Mouse (Mus musculus) CH12.LX (cell line): ENCODE results near the gene Sfta2. TPM values are rescaled to one million over a fixed set of nuclear protein-coding genes. Genes with fewer than 3 reads are reported as not detected.

Source experiments
- DNase-seq: peaks from one replicate; pipeline ENCODE4 v3.0.0-alpha.2; 2013; ENCODE audit errors: extremely low read depth
- H3K27ac ChIP-seq: 2 replicates; pipeline ENCODE4 v1.5.1; 2012; ENCODE audit warnings: low read depth, mild to moderate bottlenecking, control low read depth, moderate library complexity; ENCODE audit not compliant: insufficient read depth
- H3K27me3 ChIP-seq: replicated peaks from 2 replicates; pipeline ENCODE3; 2012; ENCODE audit warnings: inconsistent platforms
- H3K36me3 ChIP-seq, 2 experiments: replicated peaks in 1 of 2; 2 replicates each; pipeline versions ENCODE3 to v1.6.1; 2012; ENCODE audit warnings: inconsistent platforms in 1 of 2, low read length in 1 of 2, mild to moderate bottlenecking in 1 of 2, mixed read lengths in 1 of 2, moderate library complexity in 1 of 2; ENCODE audit not compliant: control insufficient read depth in 1 of 2, insufficient read depth in 1 of 2
- H3K4me1 ChIP-seq, 2 experiments: 2 replicates each; pipeline ENCODE4 v1.6.1; 2012; ENCODE audit warnings: inconsistent platforms in 1 of 2, moderate library complexity in 1 of 2; ENCODE audit not compliant: insufficient read depth in 2 of 2, control insufficient read depth in 1 of 2
- H3K4me2 ChIP-seq: 2 replicates; pipeline ENCODE4 v1.6.1; 2012; ENCODE audit warnings: low read depth, mild to moderate bottlenecking, control low read depth; ENCODE audit not compliant: poor library complexity, insufficient read depth, severe bottlenecking
- H3K4me3 ChIP-seq, 3 experiments: fragments of 150-350 bp in 1 of 3; sonication (generic) in 1 of 3; replicated peaks in 1 of 3; 2 replicates each; pipeline versions ENCODE3 to v1.5.1; 2011 to 2012; ENCODE audit warnings: low read depth in 2 of 3, low read length in 2 of 3, mild to moderate bottlenecking in 2 of 3, moderate library complexity in 2 of 3, control low read depth in 1 of 3, improper control_type of control experiment in 1 of 3, inconsistent platforms in 1 of 3, mixed read lengths in 1 of 3; ENCODE audit not compliant: poor library complexity in 1 of 3
- H3K79me2 ChIP-seq: replicated peaks from 2 replicates; pipeline ENCODE4 v1.6.1; 2012; ENCODE audit warnings: mild to moderate bottlenecking, moderate library complexity; ENCODE audit not compliant: control insufficient read depth, poor library complexity, insufficient read depth, severe bottlenecking; ENCODE audit errors: extremely low read depth
- H3K9ac ChIP-seq: 2 replicates; pipeline ENCODE4 v1.6.1; 2012; ENCODE audit warnings: low read depth, mild to moderate bottlenecking, control low read depth, moderate library complexity; ENCODE audit not compliant: insufficient read depth
- H3K9me3 ChIP-seq: replicated peaks from 2 replicates; pipeline ENCODE3; 2012; ENCODE audit warnings: low read length, inconsistent platforms, mixed read lengths
- BHLHE40 ChIP-seq: IDR thresholded peaks from 2 replicates; pipeline ENCODE4 v1.6.1; 2011; ENCODE audit warnings: mild to moderate bottlenecking, low read depth, low read length, improper control_type of control experiment
- CHD2 ChIP-seq: IDR thresholded peaks from 2 replicates; pipeline ENCODE4 v1.6.1; 2011; ENCODE audit warnings: low read length, improper control_type of control experiment
- CTCF ChIP-seq, 2 experiments: IDR thresholded peaks in 1 of 2; conservative IDR thresholded peaks in 1 of 2; 2 replicates each; pipeline ENCODE4 v1.5.1; 2011 to 2012; ENCODE audit warnings: low read depth in 2 of 2, low read length in 2 of 2, improper control_type of control experiment in 1 of 2, inconsistent platforms in 1 of 2, mild to moderate bottlenecking in 1 of 2, moderate library complexity in 1 of 2
- E2F4 ChIP-seq: IDR thresholded peaks from 2 replicates; pipeline ENCODE4 v1.6.1; 2011; ENCODE audit warnings: low read depth, low read length, improper control_type of control experiment; ENCODE audit not compliant: insufficient replicate concordance
- ELF1 ChIP-seq: IDR thresholded peaks from 2 replicates; pipeline ENCODE4 v1.6.1; 2014; ENCODE audit warnings: low read depth, mild to moderate bottlenecking, inconsistent platforms, low read length, improper control_type of control experiment
- EP300 ChIP-seq: IDR thresholded peaks from 2 replicates; pipeline ENCODE4 v1.6.1; 2011; ENCODE audit warnings: low read length, improper control_type of control experiment
- GABPA ChIP-seq: IDR thresholded peaks from 2 replicates; pipeline ENCODE4 v1.6.1; 2012; ENCODE audit warnings: low read depth, low read length, improper control_type of control experiment, inconsistent platforms; ENCODE audit not compliant: insufficient replicate concordance
- HCFC1 ChIP-seq: IDR thresholded peaks from 2 replicates; pipeline ENCODE4 v1.6.1; 2012; ENCODE audit warnings: low read depth, mild to moderate bottlenecking, inconsistent platforms, low read length, improper control_type of control experiment
- IRF4 ChIP-seq: IDR thresholded peaks from 2 replicates; pipeline ENCODE4 v1.6.1; 2014; ENCODE audit warnings: low read depth, mild to moderate bottlenecking, inconsistent platforms, low read length, improper control_type of control experiment
- JUN ChIP-seq: IDR thresholded peaks from 2 replicates; pipeline ENCODE4 v1.6.1; 2011; ENCODE audit warnings: low read depth, mild to moderate bottlenecking, low read length, improper control_type of control experiment, moderate library complexity; ENCODE audit not compliant: insufficient read depth
- JUND ChIP-seq: conservative IDR thresholded peaks from 2 replicates; pipeline ENCODE4 v1.6.1; 2011; ENCODE audit warnings: low read depth, low read length, improper control_type of control experiment
- KAT2A ChIP-seq: IDR thresholded peaks from 2 replicates; pipeline ENCODE4 v1.6.1; 2012; ENCODE audit warnings: low read length, improper control_type of control experiment, inconsistent platforms; ENCODE audit not compliant: insufficient replicate concordance
- MAX ChIP-seq: IDR thresholded peaks from 2 replicates; pipeline ENCODE4 v1.6.1; 2011; ENCODE audit warnings: low read length, improper control_type of control experiment
- MXI1 ChIP-seq: IDR thresholded peaks from 2 replicates; pipeline ENCODE4 v1.6.1; 2011; ENCODE audit warnings: mild to moderate bottlenecking, low read depth, low read length, improper control_type of control experiment
- MYC ChIP-seq: IDR thresholded peaks from 2 replicates; pipeline ENCODE4 v1.6.1; 2011; ENCODE audit warnings: low read depth, mild to moderate bottlenecking, improper control_type of control experiment, low read length
- NELFE ChIP-seq: IDR thresholded peaks from 2 replicates; pipeline ENCODE4 v1.6.1; 2011; ENCODE audit warnings: low read depth, low read length, improper control_type of control experiment
- PAX5 ChIP-seq: IDR thresholded peaks from 2 replicates; pipeline ENCODE4 v1.6.1; 2012; ENCODE audit warnings: low read length, inconsistent platforms, mixed read lengths
- POLR2A ChIP-seq: IDR thresholded peaks from 2 replicates; pipeline ENCODE4 v1.6.1; 2011; ENCODE audit warnings: low read depth, mild to moderate bottlenecking, improper control_type of control experiment, low read length
- POLR2AphosphoS2 ChIP-seq: IDR thresholded peaks from 2 replicates; pipeline ENCODE4 v1.6.1; 2011; ENCODE audit warnings: low read depth, low read length, improper control_type of control experiment
- RAD21 ChIP-seq: IDR thresholded peaks from 2 replicates; pipeline ENCODE4 v1.6.1; 2011; ENCODE audit warnings: low read depth, mild to moderate bottlenecking, low read length, improper control_type of control experiment, moderate library complexity
- SIN3A ChIP-seq: IDR thresholded peaks from 2 replicates; pipeline ENCODE4 v1.6.1; 2012; ENCODE audit warnings: low read length, improper control_type of control experiment, inconsistent platforms
- TBP ChIP-seq: conservative IDR thresholded peaks from 2 replicates; pipeline ENCODE4 v1.6.1; 2011; ENCODE audit warnings: low read depth, low read length, improper control_type of control experiment
- TCF12 ChIP-seq: IDR thresholded peaks from 2 replicates; pipeline ENCODE4 v1.6.1; 2014; ENCODE audit warnings: low read depth, mild to moderate bottlenecking, inconsistent platforms, low read length, improper control_type of control experiment
- USF2 ChIP-seq: conservative IDR thresholded peaks from 2 replicates; pipeline ENCODE4 v1.6.1; 2011; ENCODE audit warnings: low read depth, low read length, improper control_type of control experiment
- ZC3H11A ChIP-seq: IDR thresholded peaks from 2 replicates; pipeline ENCODE4 v1.6.1; 2012; ENCODE audit warnings: low read depth, mild to moderate bottlenecking, inconsistent platforms, low read length, improper control_type of control experiment
- ZKSCAN1 ChIP-seq: IDR thresholded peaks from 2 replicates; pipeline ENCODE4 v1.6.1; 2012; ENCODE audit warnings: low read depth, inconsistent platforms, low read length, improper control_type of control experiment, borderline replicate concordance
- dilution Hi-C: fragments of 300-500 bp; cut with MboI; formaldehyde crosslinking; loops from 2 replicates; pipeline ENCODE4 v1.14.3; 2020; ENCODE audit warnings: low sequenced_read_pairs; ENCODE audit not compliant: extremely low pct_unique_long_range_greater_than_20kb, extremely low pct_ligation_motif_present
- in situ Hi-C: fragments of 300-500 bp; cut with MboI; formaldehyde crosslinking; loops from 3 replicates; pipeline ENCODE4 v1.14.3; 2019; ENCODE audit warnings: low sequenced_read_pairs, low pct_ligation_motif_present, low pct_unique_long_range_greater_than_20kb, mixed read lengths
- polyA plus RNA-seq: library from polyadenylated mRNA; unstranded; fragments of >175 nt; gene quantifications from 2 replicates; pipeline ENCODE4 v1.2.1, GENCODE M21; 2012; ENCODE audit warnings: low read depth; ENCODE audit not compliant: insufficient read length
- total RNA-seq, 2 experiments: library from RNA; depleted of rRNA; stranded (reverse); fragments of 300-350 nt in 1 of 2; fragments of >200 nt in 1 of 2; gene quantifications; 2 replicates each; pipeline ENCODE4 v1.2.3; 2012 to 2014

Sfta2 gene
- total and polyA plus RNA-seq, 3 experiments = not detected

DNA sequence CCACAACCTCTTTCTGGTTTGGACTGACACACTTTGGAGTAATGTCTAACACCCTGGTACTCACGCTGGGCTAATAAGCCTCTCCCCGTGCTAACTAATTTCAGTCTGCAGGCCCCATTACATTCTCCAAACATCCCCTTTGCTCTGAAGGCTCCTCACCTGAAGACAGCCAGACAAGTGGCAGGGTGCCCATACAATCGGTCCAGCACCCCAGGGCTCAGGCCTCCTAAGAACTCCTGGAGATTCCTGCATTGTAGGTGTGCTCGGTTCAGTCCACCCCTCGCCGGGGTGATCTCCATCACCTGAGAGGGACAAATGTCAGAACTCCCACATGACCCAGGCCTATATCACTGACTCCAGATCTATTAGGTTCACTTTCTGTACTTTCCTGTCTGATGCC lies 71.2 kb downstream of the Sfta2 start:
- H3K27ac ChIP-seq = no peak overlapping the region
- H3K4me3 ChIP-seq = peak overlapping the region in 1 of 3 experiments; percentile 62
- dilution Hi-C loops = no loop called here
- H3K27me3 ChIP-seq = no peaks in the 10 kb centered on the region
- no peak for DNase-seq
- peaks cover 6 to 25% of the 10 kb centered on the region in 2 experiments; a peak in 3 of 4 replicates for H3K4me1 ChIP-seq
- H3K36me3 ChIP-seq = peaks cover 16 to 35% of the 10 kb centered on the region in 2 experiments
- H3K4me2 ChIP-seq = peak overlapping the region; percentile 55; the same call in 1 of the 2 replicates
- in situ Hi-C loops = no loop called here
- H3K79me2 ChIP-seq = no peaks in the 10 kb centered on the region
- H3K9ac ChIP-seq = peak overlapping the region; percentile 90; the same call in 1 of the 2 replicates
- no peak for TF ChIP-seq CHD2
- TF ChIP-seq, all 38 proteins: peak for 0
- H3K9me3 ChIP-seq = no peaks in the 10 kb centered on the region

DNA sequence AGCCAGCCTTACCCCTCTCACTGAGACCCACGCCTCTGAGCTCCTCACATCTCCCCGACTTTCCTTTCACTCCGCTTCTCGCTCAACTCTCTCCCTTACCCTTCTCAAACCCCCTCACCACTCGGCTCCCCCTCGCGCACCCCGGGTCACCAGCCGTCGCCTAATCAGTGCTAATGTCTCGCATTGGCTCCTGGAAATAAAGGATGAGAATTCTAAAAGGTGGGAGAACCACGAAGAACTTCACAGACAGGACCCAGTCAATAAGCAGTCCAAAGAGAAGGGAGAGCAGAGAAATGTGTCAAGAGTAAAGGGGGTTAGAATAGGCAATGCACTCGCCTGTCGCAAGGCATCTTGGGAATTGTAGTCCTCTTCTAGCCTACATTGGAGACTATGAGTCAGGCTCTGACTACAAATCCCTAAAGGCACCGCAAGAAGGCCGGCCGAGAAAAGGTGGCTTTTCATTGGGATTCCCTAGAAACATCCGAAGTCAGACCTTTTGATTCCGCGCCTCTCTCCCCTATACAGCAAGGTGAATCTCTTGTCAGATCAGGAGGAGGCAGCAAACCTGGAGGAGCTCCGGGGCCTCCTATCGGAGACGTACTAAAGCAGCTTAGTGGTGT lies 72.2 kb downstream of the Sfta2 start, which contains the start of gene Gtf2h4:
TSS of gene Gtf2h4 (minus strand) at position 324 of the 620 bp plus-strand sequence.
- Histone ChIP-seq H3K4me3 (peak within 1 kb of the TSS; percentile 62 to 78 (median 67)), H3K36me3 (peaks cover 16 to 30% of the 10 kb centered on the region in 2 experiments)
- DNase-seq = peak; percentile 99
- in situ Hi-C loops = no loop called here
- no peak for TF ChIP-seq USF2
- TF ChIP-seq POLR2AphosphoS2 = peak; percentile 44; the same call in 1 of the 2 replicates
- TF ChIP-seq KAT2A = peak; percentile 97
- TF ChIP-seq RAD21 = no peak
- TF ChIP-seq E2F4 = no peak
- TF ChIP-seq TCF12 = peak; percentile 34; the same call in 1 of the 2 replicates
- peak; percentile 92 for TF ChIP-seq JUN
- TF ChIP-seq ZKSCAN1 = no peak
- peak; percentile 46; the same call in 1 of the 2 replicates for TF ChIP-seq MXI1
- TF ChIP-seq IRF4 = peak; percentile 61
- TF ChIP-seq CTCF (conservative IDR thresholded peaks at IDR 0.05 in 1 of 2, IDR thresholded peaks at IDR 0.05 in 1 of 2; ENCODE audit: low read depth in 2 of 2, low read length in 2 of 2) = peak in 1 of 2 experiments; percentile 18; a peak in 1 of 4 replicates
- TF ChIP-seq NELFE = peak; percentile 67
- peak; percentile 62; the same call in 1 of the 2 replicates for TF ChIP-seq SIN3A
- peak; percentile 65 for TF ChIP-seq POLR2A
- no peak for TF ChIP-seq ZC3H11A
- TF ChIP-seq PAX5 = no peak
- TF ChIP-seq ELF1 = peak; percentile 32; the same call in 1 of the 2 replicates
- peak; percentile 98 for TF ChIP-seq JUND
- no peak for TF ChIP-seq BHLHE40
- peak; percentile 98 for TF ChIP-seq HCFC1
- peak; percentile 91 for TF ChIP-seq TBP
- no peak for TF ChIP-seq EP300
- peak; percentile 61; the same call in 1 of the 2 replicates for TF ChIP-seq GABPA
- TF ChIP-seq MYC = peak; percentile 77; the same call in 1 of the 2 replicates
- peak; percentile 48; the same call in 1 of the 2 replicates for TF ChIP-seq MAX
- TF ChIP-seq, all 38 proteins: peak for 17
- peaks cover 6 to 19% of the 10 kb centered on the region in 2 experiments; a peak in 3 of 4 replicates for H3K4me1 ChIP-seq
- peak within 1 kb of the TSS; percentile 55 for H3K4me2 ChIP-seq
- H3K27ac ChIP-seq = no peak within 1 kb of the TSS
- H3K9me3 ChIP-seq = no peaks in the 10 kb centered on the region
- H3K27me3 ChIP-seq = no peaks in the 10 kb centered on the region
- dilution Hi-C loops = no loop called here
- H3K9ac ChIP-seq = peak within 1 kb of the TSS; percentile 90
- H3K79me2 ChIP-seq = no peaks in the 10 kb centered on the region
